Mouse (Mus musculus) thymus, postnatal 10 days (tissue): ENCODE data around the gene Prelid3b.

Experiments used
- DNase-seq, 2 experiments: peaks; one replicate each; pipeline ENCODE4 v3.0.0; 2021; ENCODE audit warnings: low spot score in 2 of 2

Prelid3b gene

DNA sequence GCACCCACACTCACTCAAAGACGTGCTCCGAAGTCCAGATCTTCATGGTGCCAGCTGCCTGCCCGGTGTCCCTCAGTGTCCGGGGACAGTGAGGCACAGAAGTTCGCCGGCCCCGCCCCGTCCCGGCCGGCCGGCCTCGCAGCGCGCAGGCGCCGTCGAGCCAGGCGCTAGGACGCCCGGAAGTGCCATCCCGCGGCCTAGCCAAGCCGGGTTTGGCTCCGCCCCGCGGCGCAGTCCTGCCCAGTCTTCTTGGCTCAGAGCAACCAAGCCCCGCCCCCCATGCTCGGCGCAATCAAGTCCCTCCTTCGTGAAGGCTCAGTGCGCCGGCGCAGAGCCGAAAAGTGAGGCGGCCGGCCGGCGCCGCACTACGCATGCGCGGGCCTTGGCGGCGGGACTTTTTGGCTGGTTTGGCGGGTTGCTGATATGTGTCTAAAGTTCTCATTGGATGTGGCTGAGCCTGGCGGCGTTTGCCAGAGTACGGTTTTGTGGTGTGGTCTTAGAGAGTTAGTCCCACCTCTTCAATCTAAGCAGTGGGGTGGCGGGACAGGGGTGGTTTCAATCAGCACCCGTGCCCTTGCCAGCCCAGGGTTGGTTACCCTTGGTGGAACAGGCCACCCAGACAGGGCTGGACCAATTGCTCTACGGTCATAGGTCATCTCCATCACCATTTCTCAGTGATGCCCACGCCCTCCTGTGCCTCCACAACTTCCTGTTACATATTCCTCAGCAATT is at the start of gene Prelid3b:
Prelid3b (minus strand) TSS at position 264 of the 732 bp plus-strand sequence.
- peak; percentile 98 to 99 for DNase-seq

- no peak for DNase-seq
These were observed 49.3 kb upstream of the Prelid3b start for GRCm38 (mm10) chr2:174522134-174522533.

DNA sequence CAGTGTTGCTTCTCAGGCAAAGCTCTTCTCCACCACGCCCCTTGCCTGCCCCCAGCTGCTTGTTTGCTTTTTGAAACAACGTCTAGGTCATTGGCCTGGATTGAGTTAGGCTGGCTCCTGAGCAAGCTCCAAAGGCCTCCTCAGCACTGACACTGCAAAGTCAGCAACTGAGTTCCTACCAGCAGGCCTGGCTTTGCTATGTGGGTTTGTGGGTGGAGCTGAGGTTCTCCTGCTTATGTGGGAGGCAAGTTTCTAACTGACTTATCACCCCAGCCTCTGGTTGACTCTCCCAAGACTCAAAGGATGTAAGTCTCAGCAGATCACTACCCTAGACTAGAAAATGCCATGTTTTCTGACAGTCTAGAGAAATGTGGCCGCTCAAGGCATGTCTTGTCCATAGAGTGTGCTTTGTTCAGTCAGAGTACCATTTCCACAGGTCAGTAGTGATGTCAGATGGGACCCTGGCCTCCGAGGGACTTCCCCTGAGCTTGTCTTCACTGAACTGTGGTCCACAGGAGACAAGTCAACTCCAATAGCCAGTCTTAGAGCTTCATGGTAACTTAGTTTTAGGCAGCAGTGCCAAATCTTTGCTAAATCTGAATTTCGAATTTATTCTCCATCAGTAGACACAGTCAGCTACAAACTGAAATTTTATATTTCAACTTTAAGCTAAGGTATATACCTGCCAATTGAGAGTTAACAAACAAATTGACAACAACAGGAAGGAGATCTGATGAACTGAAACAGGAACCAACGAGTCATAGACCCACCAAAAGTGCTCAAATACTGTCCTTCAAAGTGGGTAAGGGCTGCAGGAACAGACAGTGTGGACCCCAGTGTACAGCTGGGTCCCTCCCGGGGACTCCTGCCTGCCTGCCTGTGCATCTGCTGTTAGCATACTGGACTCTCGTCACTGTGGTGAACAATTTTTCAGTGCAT is 44.5 kb upstream of the Prelid3b start:
- no peak for DNase-seq

- no peak for DNase-seq
These were observed 42.0 kb upstream of the Prelid3b start for GRCm38 (mm10) chr2:174514887-174515286.

- no peak for DNase-seq
These were observed 40.9 kb upstream of the Prelid3b start for GRCm38 (mm10) chr2:174513827-174514226.

DNA sequence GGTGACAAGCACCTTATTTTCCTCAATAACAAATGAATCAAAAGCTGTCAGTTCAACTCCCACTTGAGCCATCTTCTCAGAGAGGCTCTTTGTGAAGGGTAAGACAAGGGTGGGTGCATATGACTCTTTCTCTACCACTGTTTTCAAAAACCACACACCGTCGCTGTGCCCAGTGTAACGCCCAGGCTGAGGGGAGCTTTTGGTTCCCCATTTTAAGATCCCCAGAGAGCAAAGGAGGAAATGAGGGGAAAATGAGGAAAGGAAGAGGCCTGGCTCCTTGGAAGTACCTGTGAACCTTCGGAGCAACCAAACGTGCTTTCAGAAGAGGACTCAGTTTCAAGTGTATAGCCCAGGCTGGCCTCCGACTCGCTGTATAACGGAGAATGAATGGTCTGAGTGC is 36.9 kb upstream of the Prelid3b start:
- no peak for DNase-seq

- no peak for DNase-seq
These were observed 35.1 kb upstream of the Prelid3b start for GRCm38 (mm10) chr2:174507998-174508397.

- no peak for DNase-seq
These were observed 30.1 kb upstream of the Prelid3b start for GRCm38 (mm10) chr2:174502831-174503460.

DNA sequence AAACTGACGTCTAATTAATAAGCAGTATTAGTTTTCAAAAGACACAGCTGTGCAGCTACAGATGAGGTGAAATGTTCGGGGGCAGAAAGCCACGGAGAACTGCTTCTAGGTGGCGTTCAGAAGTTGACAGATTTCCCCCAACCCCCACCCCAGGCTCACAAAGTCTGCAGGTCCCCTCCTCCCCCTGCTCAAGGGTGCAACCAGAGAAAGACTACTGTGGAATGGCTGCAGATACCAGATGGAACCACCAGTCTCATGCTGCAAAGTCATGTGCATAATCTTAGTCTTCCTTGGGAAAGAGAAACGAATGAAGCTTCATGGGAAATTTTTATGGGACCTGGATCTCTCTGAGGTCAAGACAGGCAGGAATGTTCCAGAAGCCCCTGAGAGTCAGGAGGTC is 29.4 kb upstream of the Prelid3b start:
- no peak for DNase-seq

DNA sequence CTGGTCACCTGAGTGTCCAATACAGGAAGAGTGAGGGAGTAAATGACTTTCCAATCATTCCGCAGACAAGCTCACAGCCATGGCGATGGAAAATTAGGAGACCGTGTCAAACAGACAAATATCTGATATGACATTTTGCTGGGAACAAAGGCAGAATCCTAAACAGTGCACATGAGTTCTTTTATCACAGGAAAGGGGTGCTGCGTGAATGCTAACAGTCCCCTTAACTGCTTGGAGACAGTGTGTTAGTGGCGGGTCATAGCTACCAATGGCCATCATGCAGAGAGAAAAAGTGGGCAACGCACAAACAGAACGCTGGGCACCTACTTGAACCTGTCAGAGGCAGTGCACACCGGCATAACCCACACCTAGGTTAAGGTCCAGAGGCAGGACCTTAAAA is 28.6 kb upstream of the Prelid3b start:
- DNase-seq = no peak

- DNase-seq = no peak
These were observed 28.1 kb upstream of the Prelid3b start for GRCm38 (mm10) chr2:174500814-174501503.

DNA sequence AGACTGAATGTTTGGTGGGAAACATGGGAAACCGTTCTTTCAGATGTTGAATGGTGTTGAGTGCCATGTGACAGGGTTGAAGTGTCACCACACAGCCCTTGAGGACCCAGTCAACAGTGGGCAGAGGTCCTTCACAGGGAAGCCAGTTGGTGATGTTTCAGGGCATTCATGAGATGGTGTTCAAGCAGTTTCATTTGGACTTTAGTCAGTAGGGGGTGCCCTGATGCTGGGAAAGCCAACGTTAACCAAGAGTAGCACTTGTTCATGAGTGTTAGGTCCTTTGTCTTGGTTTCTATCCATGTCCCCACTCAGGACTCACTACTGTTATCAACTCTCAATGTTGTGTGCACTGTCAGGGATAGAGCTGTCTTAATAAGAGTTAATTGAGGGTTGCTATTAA is 20.0 kb upstream of the Prelid3b start:
- DNase-seq = peak; percentile 17 to 38

- DNase-seq = no peak
These were observed 14.1 kb upstream of the Prelid3b start for GRCm38 (mm10) chr2:174487005-174487404.

GRCm38 (mm10) chr2:174478746-174479145 is 5.9 kb upstream of the Prelid3b start:
- DNase-seq = no peak

- no peak for DNase-seq
These were observed 4.8 kb upstream of the Prelid3b start for GRCm38 (mm10) chr2:174477543-174478319.

DNA sequence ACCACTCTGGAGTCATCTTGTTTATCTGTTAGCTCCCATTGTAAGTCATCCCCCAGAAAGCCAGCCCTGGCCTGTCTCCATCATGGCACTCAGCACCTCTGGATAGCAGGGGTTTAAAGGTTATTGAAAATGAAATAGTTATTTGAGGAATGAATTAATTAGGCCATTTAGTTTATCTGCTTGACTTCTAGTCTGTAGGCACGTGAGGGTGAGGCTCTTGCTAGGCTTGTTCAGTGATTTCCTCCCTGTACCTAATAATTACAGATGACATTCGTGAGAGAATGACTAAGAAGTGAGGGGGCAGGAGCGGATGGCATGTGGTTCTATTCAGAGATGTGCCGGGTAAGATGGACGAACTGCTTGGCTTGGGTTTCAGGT is 658 bp upstream of the Prelid3b start:
- DNase-seq = peak in 1 of 2 experiments; percentile 13

GRCm38 (mm10) chr2:174472407-174472806 is 474 bp downstream of the Prelid3b start:
- DNase-seq = peak in 1 of 2 experiments; percentile 43

DNA sequence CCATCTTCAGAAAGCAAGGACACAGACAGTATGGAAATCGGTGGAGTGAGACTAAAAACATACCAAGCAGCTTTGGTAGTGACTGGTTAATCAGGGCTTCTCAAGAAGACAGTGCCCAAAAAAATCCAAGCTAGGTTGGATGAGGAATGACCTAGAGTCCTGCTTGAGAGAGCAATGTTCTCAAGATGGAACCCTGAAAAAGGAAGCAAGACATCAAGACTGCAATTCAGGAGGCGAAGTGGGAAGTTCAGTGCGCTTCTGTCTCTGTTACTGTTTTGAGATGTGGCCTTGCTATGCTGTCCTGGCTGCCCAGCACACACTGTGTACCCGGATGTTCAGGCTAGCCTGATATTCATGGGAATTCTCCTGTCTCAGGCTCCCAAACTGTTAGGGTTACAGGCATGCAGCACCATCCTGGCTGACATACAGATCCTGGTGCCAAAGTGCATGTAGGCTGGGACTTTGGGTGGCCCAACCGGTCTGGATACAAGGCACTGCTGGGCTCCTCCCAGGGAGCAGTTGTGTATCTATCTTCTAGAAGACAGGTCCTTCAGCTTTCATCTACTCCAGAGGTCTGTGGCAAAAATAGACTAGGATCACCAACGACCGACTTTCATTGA is 2.0 kb downstream of the Prelid3b start:
- no peak for DNase-seq

DNA sequence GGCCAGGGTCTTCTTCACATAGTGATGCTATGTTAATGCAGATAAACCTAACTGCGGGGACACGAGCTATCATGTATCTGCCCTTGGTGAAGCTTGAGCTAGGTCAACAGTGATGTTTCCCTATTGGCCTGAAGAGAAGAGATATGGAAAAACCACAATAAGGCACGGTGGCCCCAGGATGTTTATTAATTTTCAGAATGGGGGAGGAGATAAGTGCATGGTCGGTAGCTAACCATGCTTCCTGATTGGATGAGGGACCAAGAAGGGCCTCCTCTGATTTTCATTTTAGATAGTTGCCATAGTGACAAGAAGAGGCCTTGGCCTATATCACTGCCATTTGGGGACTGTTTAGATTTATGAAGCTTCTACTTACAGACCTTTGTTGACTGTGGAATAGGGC is 2.5 kb downstream of the Prelid3b start:
- no peak for DNase-seq

DNA sequence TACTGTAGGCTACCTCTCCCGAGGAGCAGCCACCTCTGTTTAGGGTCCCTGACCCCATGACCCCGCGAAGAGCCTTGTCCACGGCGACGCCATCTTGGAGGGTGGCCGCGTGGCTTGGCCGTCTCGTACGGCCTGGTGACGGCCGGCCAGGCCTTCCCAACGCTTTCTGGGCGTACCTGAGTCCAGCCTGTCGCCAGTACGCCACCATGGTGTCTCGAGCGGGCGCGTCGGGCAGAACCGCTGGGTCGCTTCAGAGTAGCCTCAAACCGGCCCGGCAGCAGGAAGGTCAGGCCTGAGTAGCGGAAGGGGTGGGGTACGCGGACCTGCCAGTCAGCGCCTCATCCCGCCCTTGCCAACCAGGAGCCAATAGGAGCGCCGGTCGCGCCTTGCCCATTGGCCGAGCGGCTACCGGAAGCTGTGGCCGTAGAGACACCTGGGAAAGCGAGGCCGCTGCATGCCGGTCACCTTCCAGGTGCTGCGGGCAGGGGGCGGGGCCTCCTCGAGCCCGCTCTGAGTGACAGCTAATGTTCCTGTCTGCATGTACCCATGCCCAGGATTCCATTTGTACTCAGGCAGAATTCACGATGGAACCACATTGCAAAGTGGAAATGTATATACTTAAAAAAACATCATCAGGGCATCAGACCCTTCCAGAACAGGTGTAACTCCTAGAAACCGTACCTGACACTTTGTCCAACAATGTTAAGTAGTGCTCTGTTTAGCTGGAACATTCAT is 8.9 kb downstream of the Prelid3b start, which contains the start of gene Atp5e:
Atp5e (minus strand) TSS at position 317 of the 735 bp plus-strand sequence.
- DNase-seq = peak; percentile 88 to 92
